Mouse (Mus musculus): Measurements from ENCODE around the gene Ski. TPM values are rescaled to one million over a fixed set of nuclear protein-coding genes. Genes with fewer than 3 reads are reported as not detected.

Gene Ski
- polyA plus RNA-seq, 1 experiment = 31.7 TPM

DNA sequence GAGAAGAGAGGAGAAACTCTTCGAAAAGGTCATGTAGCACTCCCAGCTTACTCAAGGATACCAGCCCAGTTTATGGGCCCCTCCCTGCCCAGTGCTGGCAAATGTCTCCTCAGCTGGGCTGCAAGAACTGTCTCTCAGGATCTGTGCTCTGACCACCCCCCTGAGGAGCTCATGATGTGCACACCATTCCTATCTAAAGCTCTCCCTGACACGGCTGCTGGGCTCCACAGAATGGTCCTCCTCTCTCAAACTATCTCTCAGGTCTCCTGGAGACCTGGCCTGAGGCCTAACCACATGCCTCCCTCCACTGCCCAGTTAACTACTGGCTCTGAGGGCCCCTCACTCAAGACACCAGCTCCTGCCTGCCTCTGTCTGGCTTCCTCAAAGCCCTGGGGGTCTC, 82.2 kb downstream of the Ski start:
- no peak for TF ChIP-seq GATA1 (IDR thresholded peaks at IDR 0.05; ENCODE audit: low read length)

DNA sequence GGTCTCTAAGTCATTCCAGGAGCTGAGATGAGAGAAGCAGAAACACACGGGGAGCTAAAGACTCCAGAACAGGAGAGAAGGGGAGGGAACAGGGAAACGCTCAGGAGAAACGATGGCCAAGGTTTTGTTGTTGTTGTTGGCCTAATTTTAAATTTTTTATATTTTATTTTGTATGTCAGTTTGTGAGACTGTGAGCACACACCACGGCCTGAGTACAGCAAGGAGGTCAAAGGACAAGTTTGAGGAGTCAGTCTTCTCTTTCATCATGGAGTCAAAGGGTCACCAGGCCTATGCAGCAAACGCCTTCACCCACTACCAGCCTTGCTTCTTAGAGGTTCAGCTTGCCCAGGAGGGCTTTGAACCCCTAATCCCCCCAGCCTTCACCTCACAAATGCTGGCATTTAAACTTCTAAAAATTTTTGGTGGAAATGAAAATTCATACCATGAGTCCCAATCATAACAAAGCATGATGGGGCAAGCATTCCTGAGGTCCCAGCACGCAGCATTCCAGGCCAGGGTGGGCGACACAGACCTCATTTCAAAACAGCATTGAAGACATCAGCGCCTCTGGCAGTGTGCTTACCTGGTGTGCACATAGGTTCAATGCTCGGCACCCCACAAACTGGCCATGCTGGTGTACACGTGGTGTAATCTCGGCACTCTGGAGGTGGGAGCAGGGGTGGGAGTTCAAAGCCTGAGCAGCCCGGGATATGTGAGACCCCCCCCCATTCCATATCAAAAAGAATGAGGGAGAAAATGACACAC, 82.9 kb downstream of the Ski start:
- TF ChIP-seq GATA1 (IDR thresholded peaks at IDR 0.05; ENCODE audit: low read length) = no peak

DNA sequence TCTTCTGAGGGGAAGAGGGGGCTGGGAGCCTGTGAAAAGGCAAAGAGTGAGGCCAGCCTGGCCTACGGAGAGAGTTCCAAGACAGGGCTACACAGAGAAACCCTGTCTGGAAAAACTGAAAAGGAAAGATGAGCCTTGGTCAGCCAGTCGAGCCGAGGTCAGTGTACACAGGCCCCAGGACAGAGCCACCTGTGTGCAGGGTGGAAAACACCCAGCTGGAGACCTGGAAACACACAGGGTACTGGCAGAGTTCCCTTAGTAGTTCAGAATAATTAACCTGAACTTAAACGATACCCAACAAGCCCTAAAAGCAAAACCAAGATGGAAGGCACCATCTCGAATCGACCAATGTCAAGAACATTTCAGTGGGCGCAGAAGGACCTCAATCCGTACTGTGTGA, 83.9 kb downstream of the Ski start:
- no peak for TF ChIP-seq GATA1 (IDR thresholded peaks at IDR 0.05; ENCODE audit: low read length)

DNA sequence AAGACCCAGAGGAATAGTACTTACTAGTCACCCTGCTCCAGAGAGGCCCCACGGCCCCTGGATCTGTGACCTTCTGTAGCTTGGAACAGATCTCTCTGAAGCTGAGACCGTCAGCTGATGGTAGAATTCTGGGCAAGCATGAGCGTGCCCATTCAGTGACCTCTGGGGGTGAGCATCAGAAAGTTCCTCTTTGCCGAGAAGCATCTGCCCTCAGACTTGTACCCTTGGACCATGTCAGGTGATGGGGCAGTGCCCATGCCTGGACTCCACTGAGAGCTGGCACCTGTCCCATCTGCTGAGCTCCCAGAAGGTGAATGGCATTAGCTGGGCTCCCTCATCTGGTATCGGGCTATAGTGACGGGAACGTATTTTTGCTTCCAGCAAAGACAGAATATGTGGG, 84.5 kb downstream of the Ski start:
- TF ChIP-seq GATA1 (IDR thresholded peaks at IDR 0.05; ENCODE audit: low read length) = no peak

DNA sequence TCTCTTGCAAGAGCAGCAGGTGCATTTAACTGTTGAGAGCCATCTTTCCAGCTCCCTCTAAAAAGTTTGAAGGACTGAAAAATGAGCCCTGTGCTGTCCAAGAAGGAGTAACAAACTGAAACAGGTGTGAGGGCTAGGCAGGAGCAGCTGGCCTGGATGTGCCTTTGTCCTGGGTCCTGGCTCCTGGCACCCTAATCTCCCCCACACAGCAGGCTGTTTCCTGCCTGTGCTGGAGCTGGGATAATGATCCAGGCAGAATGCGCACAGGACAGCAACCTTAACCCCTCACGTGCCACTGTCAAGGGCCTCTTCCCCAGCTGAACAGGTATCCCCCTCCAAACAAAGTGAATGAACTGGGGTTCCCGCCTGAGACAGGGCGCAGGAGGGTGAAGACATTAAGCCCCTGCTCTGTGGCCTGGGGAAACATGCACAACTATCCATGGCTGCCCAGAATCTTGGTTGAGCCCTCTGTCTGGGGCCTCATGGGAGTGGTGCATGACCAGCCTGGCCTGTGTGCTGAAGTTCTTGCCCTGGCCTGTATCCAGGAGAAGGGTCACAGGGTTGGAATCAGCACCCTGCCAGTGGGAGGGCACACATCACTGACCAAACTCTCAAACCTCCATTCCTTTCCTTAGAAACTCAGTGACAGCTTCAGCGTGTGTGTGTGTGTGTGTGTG, 86.3 kb downstream of the Ski start:
- TF ChIP-seq GATA1 (IDR thresholded peaks at IDR 0.05; ENCODE audit: low read length) = no peak

DNA sequence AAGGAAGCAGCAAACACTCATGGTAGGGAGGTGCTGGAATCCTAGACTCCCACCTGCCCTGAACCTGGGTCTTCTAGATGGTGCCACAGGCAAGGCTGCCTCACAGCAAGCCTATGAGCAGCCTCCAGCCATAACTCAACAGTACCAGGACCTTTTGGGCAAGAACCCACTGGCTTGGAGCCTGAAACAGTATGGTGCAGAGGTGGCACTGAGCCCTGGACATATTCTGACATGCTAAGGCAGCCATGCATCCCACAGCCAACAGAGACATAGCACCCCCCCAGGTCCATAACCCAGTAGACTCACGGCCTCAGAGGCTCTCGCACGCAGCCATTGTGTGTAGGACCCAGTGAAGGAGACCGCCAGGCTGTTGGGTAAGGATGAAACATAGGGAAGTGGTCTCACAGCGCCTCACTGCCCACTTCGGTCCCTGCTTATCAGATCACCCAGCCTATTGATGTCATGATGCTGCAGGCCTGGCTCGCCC, 87.7 kb downstream of the Ski start:
- TF ChIP-seq GATA1 (IDR thresholded peaks at IDR 0.05; ENCODE audit: low read length) = no peak

DNA sequence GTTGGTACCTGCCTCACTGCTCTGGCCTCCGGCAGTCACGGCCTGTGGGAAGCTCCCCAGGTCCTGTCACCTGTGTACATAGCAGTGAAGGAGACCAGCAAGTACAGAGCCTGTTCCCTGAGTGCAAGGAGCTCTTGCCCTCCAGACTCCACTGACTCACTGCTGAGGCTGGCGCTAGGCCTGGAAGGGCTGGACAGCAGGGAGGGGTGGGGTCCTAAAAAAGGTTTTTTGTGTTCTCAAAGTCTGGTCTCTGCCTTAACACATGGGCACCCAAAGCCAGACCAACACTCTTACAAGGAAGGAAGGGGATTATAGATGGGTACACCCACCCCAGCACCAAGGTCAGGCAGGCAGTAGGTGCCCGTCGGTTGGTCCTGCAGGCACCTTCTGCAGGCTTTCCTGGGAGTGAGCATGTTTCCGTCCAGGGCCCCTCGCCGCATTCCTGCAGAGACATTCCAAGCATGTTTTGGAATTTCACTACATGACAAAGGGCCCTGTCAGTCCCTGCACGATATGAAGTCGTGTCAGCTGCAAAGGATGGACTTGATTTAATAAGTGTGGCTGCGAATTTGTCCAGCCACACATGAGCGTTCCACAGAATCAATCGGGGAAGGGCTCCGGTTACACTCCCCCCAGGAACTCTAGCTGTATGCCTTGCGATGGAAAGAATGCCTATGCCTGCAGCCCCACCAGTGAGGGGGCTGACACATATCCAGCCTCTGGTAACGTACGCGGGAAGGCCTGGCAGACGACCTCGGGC, 88.6 kb downstream of the Ski start:
- TF ChIP-seq GATA1 (IDR thresholded peaks at IDR 0.05; ENCODE audit: low read length) = no peak

DNA sequence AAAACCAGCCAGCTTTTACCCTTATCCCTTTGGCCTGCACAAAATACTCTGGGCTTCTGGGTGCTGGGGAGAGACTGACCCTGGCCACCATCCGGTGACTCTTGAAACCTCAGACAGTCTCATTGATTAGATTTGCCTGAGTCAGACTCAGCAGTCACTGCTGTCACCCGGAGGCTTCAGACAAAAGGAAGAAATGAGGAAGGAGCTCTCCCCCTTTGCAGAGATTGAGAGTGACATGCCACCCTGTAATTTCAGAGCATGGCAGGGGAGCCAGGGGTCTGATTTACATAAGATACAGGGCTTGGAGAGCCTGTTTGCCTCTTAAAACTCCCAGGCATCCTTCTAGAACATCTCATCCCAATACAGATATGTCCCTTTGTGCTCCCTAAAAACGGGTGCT, 89.2 kb downstream of the Ski start:
- no peak for TF ChIP-seq GATA1 (IDR thresholded peaks at IDR 0.05; ENCODE audit: low read length)

DNA sequence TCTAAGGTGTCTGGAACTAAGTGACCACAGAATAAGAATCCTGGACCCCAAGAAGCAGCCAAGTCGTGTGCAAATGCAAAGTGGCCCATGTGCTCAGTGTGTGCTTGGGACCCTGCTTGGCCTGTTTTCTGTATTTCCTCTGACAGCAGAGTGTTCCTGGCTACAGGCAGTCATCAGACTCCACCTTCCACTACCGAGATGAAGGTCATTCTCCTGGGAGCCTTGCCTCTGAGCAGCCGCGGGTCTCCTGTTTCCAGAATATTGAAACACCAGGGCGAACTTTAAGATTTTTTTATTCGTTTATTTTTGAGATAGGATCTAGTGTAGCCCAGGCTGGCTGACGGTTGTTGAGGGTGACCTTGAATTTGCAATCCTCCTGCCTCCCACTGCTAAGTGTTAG, 91.8 kb downstream of the Ski start:
- TF ChIP-seq GATA1 (IDR thresholded peaks at IDR 0.05; ENCODE audit: low read length) = no peak

DNA sequence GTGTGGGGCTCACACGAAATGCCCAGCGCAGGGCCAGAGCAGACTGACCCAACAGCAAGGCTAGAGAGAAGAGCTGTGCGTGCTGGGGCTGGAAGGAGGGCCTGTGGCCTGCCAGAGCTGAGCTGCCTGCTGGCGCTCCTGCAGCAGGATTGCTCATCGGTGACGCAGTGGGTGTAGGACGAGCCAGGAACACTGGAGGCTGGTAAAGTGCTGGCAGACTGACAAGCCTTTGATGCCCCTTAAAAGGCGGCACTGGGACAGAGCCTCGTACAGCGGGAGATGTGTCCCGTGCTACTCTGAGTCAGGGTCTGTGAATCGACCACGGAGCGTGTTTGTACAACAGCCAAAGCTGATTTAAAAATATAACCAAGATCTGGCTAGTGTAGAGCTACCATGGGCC, 92.4 kb downstream of the Ski start:
- no peak for TF ChIP-seq GATA1 (IDR thresholded peaks at IDR 0.05; ENCODE audit: low read length)

DNA sequence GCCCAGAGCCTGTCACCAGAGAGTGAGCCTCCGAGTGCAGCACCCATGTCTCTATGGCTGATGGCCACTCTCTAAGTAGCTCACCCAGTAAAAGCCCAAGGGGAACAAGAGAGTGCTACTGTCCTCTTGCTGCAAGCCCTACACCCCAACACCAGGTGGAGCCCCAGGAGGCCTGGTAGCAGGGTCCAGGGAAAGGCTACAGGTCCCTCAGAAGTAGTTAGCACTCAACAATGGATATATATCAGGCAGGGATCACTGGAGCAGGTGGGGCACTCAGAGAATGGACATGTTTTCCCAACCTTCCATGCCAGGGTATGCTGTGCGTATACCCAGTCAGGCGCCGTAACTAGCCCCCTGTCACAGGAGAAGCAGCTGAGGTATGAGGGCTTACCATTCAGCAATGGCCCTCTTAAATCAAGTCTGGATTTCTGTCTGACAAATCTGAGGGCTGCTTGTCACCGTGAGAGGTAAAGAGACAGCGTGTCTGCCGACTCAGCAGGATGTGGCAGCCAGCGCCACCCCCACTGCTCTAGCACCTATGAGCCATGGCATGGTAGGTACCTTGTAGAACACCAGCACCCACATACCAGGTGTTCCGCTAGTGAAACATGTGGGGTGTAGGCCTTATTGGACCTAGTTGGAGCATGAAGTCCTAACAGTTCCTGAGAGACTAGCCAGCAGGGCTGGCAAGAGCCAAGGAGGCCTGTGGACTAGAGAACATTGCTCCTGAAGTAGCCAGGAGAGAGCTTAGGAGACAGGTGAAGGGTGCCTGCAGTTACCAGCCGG, 93.1 kb downstream of the Ski start:
- no peak for TF ChIP-seq GATA1 (IDR thresholded peaks at IDR 0.05; ENCODE audit: low read length)

DNA sequence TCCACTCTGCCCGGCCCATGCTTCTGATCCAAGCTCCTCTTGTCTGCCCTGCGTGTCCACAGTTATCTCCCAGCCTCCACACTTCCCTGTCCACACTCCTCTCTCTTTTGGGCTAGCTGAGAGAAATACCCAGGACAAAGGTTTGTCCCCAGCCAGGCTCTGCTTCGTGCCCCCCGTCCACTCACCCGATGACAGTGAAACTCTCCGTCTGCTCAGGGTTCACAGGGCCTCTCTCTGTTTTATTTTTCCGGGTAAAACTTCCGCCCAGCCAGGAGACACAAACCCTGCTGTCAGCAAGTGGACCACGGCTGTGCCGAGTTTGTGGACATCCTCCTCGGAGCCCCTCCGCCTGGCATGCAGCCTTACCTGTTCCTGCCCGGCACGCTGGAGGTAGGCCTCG, 94.0 kb downstream of the Ski start:
- no peak for TF ChIP-seq GATA1 (IDR thresholded peaks at IDR 0.05; ENCODE audit: low read length)

DNA sequence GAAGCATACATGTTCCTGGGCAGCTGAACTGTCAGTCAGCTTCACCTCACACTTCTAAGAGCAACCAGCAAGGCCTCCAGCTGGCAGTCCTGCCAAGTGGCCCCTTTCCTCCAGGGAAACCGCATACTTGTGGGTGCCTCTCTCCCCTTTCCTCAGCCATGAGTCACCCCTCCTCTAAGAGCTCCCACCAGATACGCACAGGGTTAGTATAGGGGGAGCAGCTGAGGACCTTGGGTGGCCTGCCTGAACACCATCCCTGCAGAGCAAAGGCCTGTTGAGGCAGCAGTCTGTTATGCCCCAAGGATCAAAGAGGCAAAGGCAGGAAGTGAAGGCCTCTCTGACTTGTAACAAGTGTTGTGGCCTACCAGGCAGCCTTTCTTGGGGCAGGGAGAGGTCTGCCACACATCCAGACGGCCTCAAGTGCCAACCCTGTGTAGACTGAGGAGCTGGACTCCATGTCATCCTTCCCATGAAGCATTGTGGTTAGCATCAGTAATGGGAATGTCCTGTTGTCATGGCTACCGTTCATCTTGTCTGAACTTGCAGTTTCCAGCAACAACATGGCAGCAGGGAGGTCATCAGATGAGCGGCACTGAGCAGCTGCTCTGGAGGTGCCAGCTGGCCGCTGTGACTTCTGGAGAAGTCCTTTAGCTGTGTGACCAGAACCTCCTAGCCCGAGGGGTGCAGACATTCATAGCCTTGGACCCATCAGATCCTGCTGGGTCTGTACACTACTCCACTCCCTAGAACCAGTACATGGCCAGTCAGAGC, 95.6 kb downstream of the Ski start:
- no peak for TF ChIP-seq GATA1 (IDR thresholded peaks at IDR 0.05; ENCODE audit: low read length)

DNA sequence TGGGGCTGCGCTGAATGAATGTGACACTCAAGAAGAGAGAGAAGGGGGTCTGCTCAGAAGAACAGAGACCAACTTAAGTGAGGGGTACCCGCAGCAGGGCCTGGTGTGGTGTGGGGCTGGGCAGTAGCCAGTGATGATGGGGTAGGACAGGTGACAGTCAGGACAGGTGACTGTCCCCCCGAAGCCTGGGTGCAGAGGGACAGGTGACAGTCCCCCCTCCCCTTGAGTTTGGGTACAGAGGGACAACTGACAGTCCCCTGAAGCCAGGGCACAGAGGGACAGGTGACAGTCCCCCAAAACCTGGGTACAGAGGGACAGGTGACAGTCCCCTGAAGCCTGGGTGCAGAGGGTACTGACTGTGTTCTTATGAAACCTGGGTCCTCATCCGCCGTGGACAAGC, 96.2 kb downstream of the Ski start:
- TF ChIP-seq GATA1 (IDR thresholded peaks at IDR 0.05; ENCODE audit: low read length) = no peak

DNA sequence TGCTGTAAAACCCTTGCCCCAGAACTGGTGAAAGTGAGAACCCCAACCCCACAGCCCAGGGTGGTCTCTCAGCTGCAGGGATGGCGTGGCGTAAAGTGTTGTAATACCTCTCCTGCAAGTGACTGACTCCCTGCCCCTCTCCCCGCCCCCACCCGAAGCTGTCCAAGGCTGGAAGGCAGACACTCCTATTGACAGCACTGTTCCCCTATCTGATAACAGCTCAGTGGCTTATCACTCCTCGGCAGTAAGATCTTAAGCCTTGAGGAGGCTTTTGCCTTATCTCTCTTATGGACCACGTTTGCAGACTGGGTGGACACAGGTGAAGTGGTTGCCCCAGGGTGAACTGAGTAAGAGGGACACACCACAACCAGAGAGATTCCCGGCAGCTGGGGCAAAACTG, 97.1 kb downstream of the Ski start:
- peak; percentile 34 for TF ChIP-seq GATA1 (IDR thresholded peaks at IDR 0.05; ENCODE audit: low read length)
